Mouse (Mus musculus) cortical plate, adult 2 months (tissue): Measurements from ENCODE around the gene Zfp58. TPM values are rescaled to one million over a fixed set of nuclear protein-coding genes. Genes with fewer than 3 reads are reported as not detected.

Experiments used
- H3K27ac ChIP-seq: fragments of 200-500 bp; 2 replicates; pipeline ENCODE4 v1.5.1; 2012; ENCODE audit warnings: low read length, control low read depth, inconsistent platforms; ENCODE audit not compliant: insufficient read depth
- H3K4me1 ChIP-seq: fragments of 200-500 bp; 2 replicates; pipeline ENCODE4 v1.6.1; 2011; ENCODE audit warnings: low read length; ENCODE audit not compliant: control insufficient read depth, insufficient read depth
- H3K4me3 ChIP-seq: fragments of 200-500 bp; 2 replicates; pipeline ENCODE4 v1.5.1; 2011; ENCODE audit warnings: mild to moderate bottlenecking, low read length, control low read depth; ENCODE audit not compliant: insufficient read depth
- CTCF ChIP-seq: fragments of 200-500 bp; IDR thresholded peaks from 2 replicates; pipeline ENCODE4 v1.5.1; 2011; ENCODE audit warnings: mild to moderate bottlenecking, control low read depth, low read length; ENCODE audit not compliant: insufficient read depth; ENCODE audit errors: extremely low read depth
- POLR2A ChIP-seq: fragments of 200-500 bp; IDR thresholded peaks from 2 replicates; pipeline ENCODE4 v1.6.1; 2011; ENCODE audit warnings: mild to moderate bottlenecking, low read length, control low read depth; ENCODE audit not compliant: insufficient read depth; ENCODE audit errors: extremely low read depth
- polyA plus RNA-seq: library from polyadenylated mRNA; depleted of rRNA; stranded (reverse); fragments of >200 nt; gene quantifications from 2 replicates; pipeline ENCODE4 v1.2.3, GENCODE M21; 2012; rRNA removed

Zfp58 gene
- polyA plus RNA-seq, result 5.6 and 5.7 TPM in 2 replicates

- TF ChIP-seq POLR2A (peak; percentile 19; the same call in 1 of the 2 replicates), CTCF (no peak)
- Histone ChIP-seq H3K4me3 (peak within 1 kb of the TSS; percentile 72), H3K4me1 (0 out of 2 replicates have a peak, but pooled peaks cover 2% of the 10 kb centered on the region), H3K27ac (no peak within 1 kb of the TSS)
Observed at GRCm38 (mm10) chr13:67500084-67500719, at the start of gene Zfp58. TSS of gene Zfp58 (minus strand) at chr13:67500555.

- no peak overlapping the region for H3K4me3 ChIP-seq
- TF ChIP-seq CTCF (no peak), POLR2A (no peak)
- H3K4me1 ChIP-seq, result no peaks in the 10 kb centered on the region
- no peak overlapping the region for H3K27ac ChIP-seq
Observed at GRCm38 (mm10) chr13:67545941-67546340, 45.6 kb upstream of the Zfp58 start.

GRCm38 (mm10) chr13:67527049-67527730 lies 26.8 kb upstream of the Zfp58 start:
- no peak overlapping the region for H3K4me3 ChIP-seq
- no peak overlapping the region for H3K27ac ChIP-seq
- TF ChIP-seq POLR2A (no peak), CTCF (no peak)
- peaks cover 3% of the 10 kb centered on the region; the same call in 1 of the 2 replicates for H3K4me1 ChIP-seq

GRCm38 (mm10) chr13:67525753-67526410 lies 25.5 kb upstream of the Zfp58 start, which contains the start of the genes Gm26965 and Zfp87:
TSS of gene Gm26965 (minus strand) at chr13:67526151.
TSS of gene Zfp87 (minus strand) at chr13:67526177.
- TF ChIP-seq POLR2A (peak; percentile 84), CTCF (no peak)
- peaks cover 3% of the 10 kb centered on the region; the same call in 1 of the 2 replicates for H3K4me1 ChIP-seq
- no peak within 1 kb of the TSS for H3K27ac ChIP-seq
- H3K4me3 ChIP-seq, result peak within 1 kb of the TSS; percentile 93

GRCm38 (mm10) chr13:67500908-67501307 lies 553 bp upstream of the Zfp58 start:
- Histone ChIP-seq H3K27ac (no peak overlapping the region), H3K4me1 (0 out of 2 replicates have a peak, but pooled peaks cover 2% of the 10 kb centered on the region), H3K4me3 (no peak overlapping the region)
- TF ChIP-seq CTCF (no peak), POLR2A (no peak)

- no peak for TF ChIP-seq POLR2A
- TF ChIP-seq CTCF, result no peak
- 0 out of 2 replicates have a peak, but pooled peaks cover 2% of the 10 kb centered on the region for H3K4me1 ChIP-seq
- no peak overlapping the region for H3K27ac ChIP-seq
- H3K4me3 ChIP-seq, result no peak overlapping the region
Observed at GRCm38 (mm10) chr13:67495631-67496030, 4.7 kb downstream of the Zfp58 start.

- TF ChIP-seq POLR2A (no peak), CTCF (no peak)
- peaks cover 4% of the 10 kb centered on the region for H3K4me1 ChIP-seq
- H3K27ac ChIP-seq, result 0 out of 2 replicates have a peak overlapping the region, but pooled peaks have one; percentile 5
- peak overlapping the region; percentile 56 for H3K4me3 ChIP-seq
Observed at GRCm38 (mm10) chr13:67484424-67484811, 15.9 kb downstream of the Zfp58 start.

GRCm38 (mm10) chr13:67483625-67484423 lies 16.5 kb downstream of the Zfp58 start, which contains the start of gene Zfp874b:
TSS of gene Zfp874b (minus strand) at chr13:67484258.
- peaks cover 4% of the 10 kb centered on the region for H3K4me1 ChIP-seq
- H3K4me3 ChIP-seq, result peak within 1 kb of the TSS; percentile 56
- peak within 1 kb of the TSS; percentile 77 for H3K27ac ChIP-seq
- TF ChIP-seq POLR2A (peak; percentile 39; the same call in 1 of the 2 replicates), CTCF (no peak)
